Mouse (Mus musculus) gastrocnemius, adult 2 months (tissue): ENCODE measurements around the gene Lrrc45. TPM values are rescaled to one million over a fixed set of nuclear protein-coding genes. Genes with fewer than 3 reads are reported as not detected.

Source experiments
- DNase-seq: peaks from one replicate; pipeline ENCODE4 v3.0.0; 2022
- H3K27ac ChIP-seq: fragments of 200-600 bp; 2 replicates; pipeline ENCODE4 v1.8.1; 2022; ENCODE audit warnings: mild to moderate bottlenecking
- H3K4me3 ChIP-seq: fragments of 200-600 bp; 2 replicates; pipeline ENCODE4 v1.8.1; 2022; ENCODE audit warnings: mild to moderate bottlenecking, moderate library complexity
- CTCF ChIP-seq: fragments of 200-600 bp; IDR thresholded peaks from 2 replicates; pipeline ENCODE4 v1.8.1; 2022; ENCODE audit warnings: antibody characterized with exemption, mild to moderate bottlenecking, moderate library complexity
- intact Hi-C: fragments of 180-260 bp; cut with DNase I; formaldehyde crosslinking; loops from one replicate; pipeline ENCODE4 v1.15.1; 2025
- total RNA-seq, 2 experiments: library from RNA; stranded (reverse); gene quantifications; 2 replicates each; pipeline ENCODE4 v1.2.3; 2021

The Lrrc45 gene
- total RNA-seq, 2 experiments from 2014 or later = 3.6 to 4.4 TPM

- Histone ChIP-seq H3K4me3 (no peak overlapping the region), H3K27ac (no peak overlapping the region)
- no peak for DNase-seq
- intact Hi-C loops = no loop called here
- no peak for TF ChIP-seq CTCF
Measured at GRCm38 (mm10) chr11:120707969-120708368, 5.8 kb upstream of the Lrrc45 start.

GRCm38 (mm10) chr11:120709551-120709950 lies 4.2 kb upstream of the Lrrc45 start:
- no peak overlapping the region for H3K27ac ChIP-seq
- intact Hi-C loops = no loop called here
- TF ChIP-seq CTCF = no peak
- DNase-seq = no peak
- H3K4me3 ChIP-seq = no peak overlapping the region

- no peak for TF ChIP-seq CTCF
- no peak overlapping the region for H3K4me3 ChIP-seq
- intact Hi-C loops = loop anchor here (5.0 kb wide), 1 partner anchor 218 kb away; the partner anchor contains the start of gene Slc25a10
- no peak for DNase-seq
- H3K27ac ChIP-seq = no peak overlapping the region
Measured at GRCm38 (mm10) chr11:120710672-120711071, 3.1 kb upstream of the Lrrc45 start.

GRCm38 (mm10) chr11:120711980-120712604 lies 1.6 kb upstream of the Lrrc45 start:
- Histone ChIP-seq H3K27ac (no peak overlapping the region), H3K4me3 (no peak overlapping the region)
- no peak for DNase-seq
- TF ChIP-seq CTCF = no peak
- intact Hi-C loops = loop anchor here (1.0 to 5.0 kb wide), 3 partner anchors 53 to 220 kb away; partner anchors contain the start of genes Sirt7 and Slc25a10

GRCm38 (mm10) chr11:120712771-120713568 lies 755 bp upstream of the Lrrc45 start:
- peak; percentile 80 for TF ChIP-seq CTCF
- DNase-seq = peak; percentile 78
- H3K27ac ChIP-seq = peak overlapping the region; percentile 93
- H3K4me3 ChIP-seq = peak overlapping the region; percentile 96
- intact Hi-C loops = loop anchor here (1.0 to 5.0 kb wide), 3 partner anchors 54 to 221 kb away; partner anchors contain the start of genes Sirt7 and Slc25a10

- Histone ChIP-seq H3K4me3 (peak overlapping the region; percentile 96), H3K27ac (peak overlapping the region; percentile 70)
- intact Hi-C loops = loop anchor here (5.0 kb wide), 1 partner anchor 222 kb away; the partner anchor contains the start of gene Slc25a10
- DNase-seq = peak; percentile 21
- no peak for TF ChIP-seq CTCF
Measured at GRCm38 (mm10) chr11:120714546-120714945, 821 bp downstream of the Lrrc45 start.

GRCm38 (mm10) chr11:120715131-120715530 lies 1.4 kb downstream of the Lrrc45 start:
- Histone ChIP-seq H3K4me3 (no peak overlapping the region), H3K27ac (no peak overlapping the region)
- TF ChIP-seq CTCF = no peak
- peak; percentile 12 for DNase-seq
- intact Hi-C loops = no loop called here

- DNase-seq = peak; percentile 17
- intact Hi-C loops = no loop called here
- Histone ChIP-seq H3K27ac (no peak overlapping the region), H3K4me3 (no peak overlapping the region)
- TF ChIP-seq CTCF = no peak
Measured at GRCm38 (mm10) chr11:120719242-120719641, 5.5 kb downstream of the Lrrc45 start.

- DNase-seq = peak; percentile 22
- intact Hi-C loops = loop anchor here (1.0 to 2.0 kb wide), 2 partner anchors 29 to 56 kb away; no protein-coding TSS in a partner anchor
- TF ChIP-seq CTCF = no peak
- no peak overlapping the region for H3K4me3 ChIP-seq
- no peak overlapping the region for H3K27ac ChIP-seq
Measured at GRCm38 (mm10) chr11:120719841-120720376, 6.2 kb downstream of the Lrrc45 start.

GRCm38 (mm10) chr11:120720450-120720849 lies 6.7 kb downstream of the Lrrc45 start:
- TF ChIP-seq CTCF = peak; percentile 92
- intact Hi-C loops = loop anchor here (1.0 to 2.0 kb wide), 2 partner anchors 28 to 56 kb away; no protein-coding TSS in a partner anchor
- Histone ChIP-seq H3K4me3 (peak overlapping the region; percentile 79), H3K27ac (no peak overlapping the region)
- peak; percentile 91 for DNase-seq

GRCm38 (mm10) chr11:120721124-120722066 lies 7.7 kb downstream of the Lrrc45 start, which contains the start of gene Rac3:
TSS of gene Rac3 (plus strand) at chr11:120721470.
- TF ChIP-seq CTCF = no peak
- Histone ChIP-seq H3K4me3 (peak within 1 kb of the TSS; percentile 79), H3K27ac (peak within 1 kb of the TSS; percentile 62)
- intact Hi-C loops = loop anchor here (2.0 kb wide), 1 partner anchor 27 kb away; no protein-coding TSS in a partner anchor
- DNase-seq = peak; percentile 76
